Mouse (Mus musculus): ENCODE measurements around the gene Kif1b.
"Not testable (repeated sequence)": the region's sequence is repeated elsewhere in the genome, so short reads cannot be mapped to it uniquely, and the experiment has no call there.

Gene Kif1b

GRCm38 (mm10) chr4:149226311-149226710 is 81.2 kb downstream of the Kif1b start:
- no peak for DNase-seq (ENCODE audit: extremely low spot score, low read depth, low spot score)

GRCm38 (mm10) chr4:149223453-149223852 is 84.0 kb downstream of the Kif1b start:
- DNase-seq (ENCODE audit: extremely low spot score, low read depth, low spot score) = no peak

GRCm38 (mm10) chr4:149220481-149220880 is 87.0 kb downstream of the Kif1b start:
- DNase-seq (ENCODE audit: extremely low spot score, low read depth, low spot score) = no peak

GRCm38 (mm10) chr4:149220042-149220473 is 87.4 kb downstream of the Kif1b start:
- no peak for DNase-seq (ENCODE audit: extremely low spot score, low read depth, low spot score)

GRCm38 (mm10) chr4:149219401-149220041 is 88.0 kb downstream of the Kif1b start:
- DNase-seq (ENCODE audit: extremely low spot score, low read depth, low spot score) = no peak

GRCm38 (mm10) chr4:149218476-149218875 is 89.0 kb downstream of the Kif1b start:
- no peak for DNase-seq (ENCODE audit: extremely low spot score, low read depth, low spot score)

- no peak for DNase-seq (ENCODE audit: extremely low spot score, low read depth, low spot score)
These were observed 91.5 kb downstream of the Kif1b start for GRCm38 (mm10) chr4:149215982-149216381.

- DNase-seq (ENCODE audit: extremely low spot score, low read depth, low spot score) = no peak
These were observed 92.1 kb downstream of the Kif1b start for GRCm38 (mm10) chr4:149215397-149215796.

GRCm38 (mm10) chr4:149214468-149214867 is 93.0 kb downstream of the Kif1b start:
- not testable (repeated sequence) for DNase-seq (ENCODE audit: extremely low spot score, low read depth, low spot score)

GRCm38 (mm10) chr4:149213466-149213865 is 94.0 kb downstream of the Kif1b start:
- DNase-seq (ENCODE audit: extremely low spot score, low read depth, low spot score) = no peak

- not testable (repeated sequence) for DNase-seq (ENCODE audit: extremely low spot score, low read depth, low spot score)
These were observed 96.1 kb downstream of the Kif1b start for GRCm38 (mm10) chr4:149211441-149211840.

GRCm38 (mm10) chr4:149202467-149202866 is 105.0 kb downstream of the Kif1b start:
- DNase-seq (ENCODE audit: extremely low spot score, low read depth, low spot score) = no peak

GRCm38 (mm10) chr4:149201110-149201509 is 106.4 kb downstream of the Kif1b start:
- no peak for DNase-seq (ENCODE audit: extremely low spot score, low read depth, low spot score)

- no peak for DNase-seq (ENCODE audit: extremely low spot score, low read depth, low spot score)
These were observed 110.3 kb downstream of the Kif1b start for GRCm38 (mm10) chr4:149197180-149197579.

GRCm38 (mm10) chr4:149191103-149191502 is 116.4 kb downstream of the Kif1b start:
- DNase-seq (ENCODE audit: extremely low spot score, low read depth, low spot score) = no peak

- no peak for DNase-seq (ENCODE audit: extremely low spot score, low read depth, low spot score)
These were observed 118.9 kb downstream of the Kif1b start for GRCm38 (mm10) chr4:149188563-149188962.

GRCm38 (mm10) chr4:149182755-149183154 is 124.7 kb downstream of the Kif1b start:
- no peak for DNase-seq (ENCODE audit: extremely low spot score, low read depth, low spot score)

GRCm38 (mm10) chr4:149182192-149182591 is 125.3 kb downstream of the Kif1b start:
- no peak for DNase-seq (ENCODE audit: extremely low spot score, low read depth, low spot score)

GRCm38 (mm10) chr4:149179573-149179972 is 127.9 kb downstream of the Kif1b start:
- DNase-seq (ENCODE audit: extremely low spot score, low read depth, low spot score) = no peak

GRCm38 (mm10) chr4:149179160-149179559 is 128.3 kb downstream of the Kif1b start:
- no peak for DNase-seq (ENCODE audit: extremely low spot score, low read depth, low spot score)

- DNase-seq (ENCODE audit: extremely low spot score, low read depth, low spot score) = no peak
These were observed 129.2 kb downstream of the Kif1b start for GRCm38 (mm10) chr4:149178328-149178727.

- DNase-seq (ENCODE audit: extremely low spot score, low read depth, low spot score) = no peak
These were observed 130.4 kb downstream of the Kif1b start for GRCm38 (mm10) chr4:149177046-149177445.

GRCm38 (mm10) chr4:149176645-149177044 is 130.8 kb downstream of the Kif1b start:
- no peak for DNase-seq (ENCODE audit: extremely low spot score, low read depth, low spot score)

All from hindlimb bud, embryonic 11.5 days (tissue).